Mouse (Mus musculus): Measurements from ENCODE around the gene Spo11. TPM values are rescaled to one million over a fixed set of nuclear protein-coding genes. Genes with fewer than 3 reads are reported as not detected.

Gene Spo11
- total RNA-seq, 2 experiments from 2014 or later, result 0.30 to 0.86 TPM

- intact Hi-C loops (cut with DNase I), result loop anchor here (1.0 to 2.0 kb wide), 2 partner anchors 165 to 517 kb away; no protein-coding TSS in a partner anchor
- no peak overlapping the region for H3K4me3 ChIP-seq
- peak; percentile 89 for TF ChIP-seq CTCF (IDR thresholded peaks at IDR 0.05)
- no peak overlapping the region for H3K27ac ChIP-seq
- peak; percentile 73 to 82 for DNase-seq (ENCODE audit: extremely low spot score in 1 of 2, low spot score in 2 of 2)
Observed at GRCm38 (mm10) chr2:172996207-172996606, 18.7 kb downstream of the Spo11 start.

- no peak for TF ChIP-seq CTCF (IDR thresholded peaks at IDR 0.05)
- no peak overlapping the region for H3K27ac ChIP-seq
- intact Hi-C loops (cut with DNase I), result loop anchor here (1.0 to 2.0 kb wide), 2 partner anchors 92 to 519 kb away; no protein-coding TSS in a partner anchor
- DNase-seq (ENCODE audit: extremely low spot score in 1 of 2, low spot score in 2 of 2), result no peak
- no peak overlapping the region for H3K4me3 ChIP-seq
Observed at GRCm38 (mm10) chr2:172997748-172998147, 20.2 kb downstream of the Spo11 start.

- intact Hi-C loops (cut with DNase I), result no loop called here
- no peak for TF ChIP-seq CTCF (IDR thresholded peaks at IDR 0.05)
- DNase-seq (ENCODE audit: extremely low spot score in 1 of 2, low spot score in 2 of 2), result no peak
- no peak overlapping the region for H3K4me3 ChIP-seq
- no peak overlapping the region for H3K27ac ChIP-seq
Observed at GRCm38 (mm10) chr2:172998478-172998877, 21.0 kb downstream of the Spo11 start.

- Histone ChIP-seq H3K27ac (peak within 1 kb of the TSS; percentile 85), H3K4me3 (peak within 1 kb of the TSS; percentile 89)
- DNase-seq (ENCODE audit: extremely low spot score in 1 of 2, low spot score in 2 of 2), result peak; percentile 98 to 99
- intact Hi-C loops (cut with DNase I), result loop anchor here (1.0 to 2.0 kb wide), 2 partner anchors 21 to 82 kb away; partner anchors contain the start of gene Rbm38
- TF ChIP-seq CTCF (IDR thresholded peaks at IDR 0.05), result peak; percentile 87
Observed at GRCm38 (mm10) chr2:172999630-173000284, 22.3 kb downstream of the Spo11 start, which contains the start of gene Rae1. Gene Rae1 (plus strand): TSS chr2:173000117.

GRCm38 (mm10) chr2:173000285-173000652 lies 22.8 kb downstream of the Spo11 start:
- Histone ChIP-seq H3K4me3 (peak overlapping the region; percentile 89), H3K27ac (peak overlapping the region; percentile 85)
- DNase-seq (ENCODE audit: extremely low spot score in 1 of 2, low spot score in 2 of 2), result no peak
- intact Hi-C loops (cut with DNase I), result loop anchor here (2.0 kb wide), 1 partner anchor 21 kb away; the partner anchor contains the start of gene Rbm38
- no peak for TF ChIP-seq CTCF (IDR thresholded peaks at IDR 0.05)

- H3K27ac ChIP-seq, result no peak overlapping the region
- peak overlapping the region; percentile 89 for H3K4me3 ChIP-seq
- intact Hi-C loops (cut with DNase I), result loop anchor here (2.0 kb wide), 1 partner anchor 20 kb away; the partner anchor contains the start of gene Rbm38
- no peak for DNase-seq (ENCODE audit: extremely low spot score in 1 of 2, low spot score in 2 of 2)
- no peak for TF ChIP-seq CTCF (IDR thresholded peaks at IDR 0.05)
Observed at GRCm38 (mm10) chr2:173000921-173001320, 23.4 kb downstream of the Spo11 start.

GRCm38 (mm10) chr2:173003737-173004136 lies 26.2 kb downstream of the Spo11 start:
- H3K27ac ChIP-seq, result no peak overlapping the region
- TF ChIP-seq CTCF (IDR thresholded peaks at IDR 0.05), result no peak
- intact Hi-C loops (cut with DNase I), result no loop called here
- H3K4me3 ChIP-seq, result no peak overlapping the region
- DNase-seq (ENCODE audit: extremely low spot score in 1 of 2, low spot score in 2 of 2), result no peak

GRCm38 (mm10) chr2:173010220-173010717 lies 32.8 kb downstream of the Spo11 start:
- Histone ChIP-seq H3K4me3 (no peak overlapping the region), H3K27ac (no peak overlapping the region)
- intact Hi-C loops (cut with DNase I), result no loop called here
- no peak for TF ChIP-seq CTCF (IDR thresholded peaks at IDR 0.05)
- no peak for DNase-seq (ENCODE audit: extremely low spot score in 1 of 2, low spot score in 2 of 2)

GRCm38 (mm10) chr2:173011440-173011839 lies 33.9 kb downstream of the Spo11 start:
- intact Hi-C loops (cut with DNase I), result no loop called here
- no peak for TF ChIP-seq CTCF (IDR thresholded peaks at IDR 0.05)
- Histone ChIP-seq H3K27ac (no peak overlapping the region), H3K4me3 (no peak overlapping the region)
- DNase-seq (ENCODE audit: extremely low spot score in 1 of 2, low spot score in 2 of 2), result no peak

- H3K4me3 ChIP-seq, result no peak overlapping the region
- no peak overlapping the region for H3K27ac ChIP-seq
- intact Hi-C loops (cut with DNase I), result loop anchor here (5.0 kb wide), 1 partner anchor 67 kb away; no protein-coding TSS in a partner anchor
- TF ChIP-seq CTCF (IDR thresholded peaks at IDR 0.05), result no peak
- DNase-seq (ENCODE audit: extremely low spot score in 1 of 2, low spot score in 2 of 2), result no peak
Observed at GRCm38 (mm10) chr2:173014741-173015287, 37.3 kb downstream of the Spo11 start.

- no peak overlapping the region for H3K27ac ChIP-seq
- intact Hi-C loops (cut with DNase I), result loop anchor here (5.0 kb wide), 1 partner anchor 64 kb away; no protein-coding TSS in a partner anchor
- no peak for TF ChIP-seq CTCF (IDR thresholded peaks at IDR 0.05)
Observed at GRCm38 (mm10) chr2:173017940-173018339, 40.4 kb downstream of the Spo11 start.

GRCm38 (mm10) chr2:173018618-173019017 lies 41.1 kb downstream of the Spo11 start:
- intact Hi-C loops (cut with DNase I), result loop anchor here (5.0 kb wide), 1 partner anchor 64 kb away; no protein-coding TSS in a partner anchor
- Histone ChIP-seq H3K27ac (no peak overlapping the region), H3K4me3 (no peak overlapping the region)
- TF ChIP-seq CTCF (IDR thresholded peaks at IDR 0.05), result no peak
- DNase-seq (ENCODE audit: extremely low spot score in 1 of 2, low spot score in 2 of 2), result no peak

More at GRCm38 (mm10) chr2:173017940-173018339, 40.4 kb downstream of the Spo11 start:
- DNase-seq (ENCODE audit: extremely low spot score in 1 of 2, low spot score in 2 of 2), result no peak
- H3K4me3 ChIP-seq, result no peak overlapping the region
